Mouse (Mus musculus) hindbrain, postnatal 0 days (tissue): ENCODE data around the gene Gadl1. TPM values are rescaled to one million over a fixed set of nuclear protein-coding genes. Genes with fewer than 3 reads are reported as not detected.
A peak's percentile ranks its signal among the peaks of the same experiment; 100 is the strongest.

Source experiments
- ATAC-seq: fragments of 200-750 bp; cut with Nextera tagmentation; 2 replicates; pipeline ENCODE4 v1.8.0; 2017; ENCODE audit warnings: mild to moderate bottlenecking, moderate TSS enrichment, moderate library complexity
- DNase-seq: peaks from one replicate; pipeline ENCODE4 v3.0.0-alpha.2; 2015; ENCODE audit warnings: low spot score
- H3K27ac ChIP-seq: fragments of 300-500 bp; sonication (generic); 2 replicates; pipeline ENCODE4 v1.5.1; 2014; ENCODE audit warnings: mild to moderate bottlenecking
- H3K27me3 ChIP-seq: fragments of 300-500 bp; sonication (generic); 2 replicates; pipeline ENCODE4 v1.6.1; 2014; ENCODE audit warnings: low read length, mixed read lengths; ENCODE audit not compliant: insufficient read depth
- H3K36me3 ChIP-seq: fragments of 300-500 bp; sonication (generic); 2 replicates; pipeline ENCODE4 v1.6.1; 2014; ENCODE audit warnings: low read length, mixed read lengths; ENCODE audit not compliant: insufficient read depth
- H3K4me1 ChIP-seq: fragments of 300-500 bp; sonication (generic); 2 replicates; pipeline ENCODE4 v1.6.1; 2014; ENCODE audit warnings: antibody characterized with exemption, low read length, mixed read lengths; ENCODE audit not compliant: insufficient read depth
- H3K4me2 ChIP-seq: fragments of 300-500 bp; sonication (generic); 2 replicates; pipeline ENCODE4 v1.6.1; 2014; ENCODE audit warnings: low read depth, mild to moderate bottlenecking, low read length, moderate library complexity, mixed read lengths
- H3K4me3 ChIP-seq: fragments of 300-500 bp; sonication (generic); 2 replicates; pipeline ENCODE4 v1.5.1; 2014; ENCODE audit warnings: low read length
- H3K9ac ChIP-seq: fragments of 300-500 bp; sonication (generic); replicated peaks from 2 replicates; pipeline ENCODE4 v1.6.1; 2014; ENCODE audit warnings: mild to moderate bottlenecking, low read length, moderate library complexity, mixed read lengths
- H3K9me3 ChIP-seq: fragments of 300-500 bp; sonication (generic); 2 replicates; pipeline ENCODE4 v1.6.1; 2016; ENCODE audit warnings: low read length, mixed read lengths
- CTCF ChIP-seq: IDR thresholded peaks from 2 replicates; pipeline ENCODE4 v1.5.1; 2016; ENCODE audit warnings: antibody characterized with exemption, control low read depth, low read depth
- whole genome bisulfite sequencing: fragments of 180-500 bp; shearing (Covaris S2); extraction: QIAGEN DNeasy Blood & Tissue Kit; methylation state at CpG from one replicate; pipeline ENCODE4 v1.1.7; 2014; 5-methylcytosine and 5-hydroxymethylcytosine counted together
- polyA plus RNA-seq: library from polyadenylated mRNA; unstranded; fragments of >200 nt; fragmentation: Nextera tagmentation; extraction: Ambion mirVana; gene quantifications from 2 replicates; pipeline ENCODE4 v1.2.1, GENCODE M21; 2015
- total RNA-seq: library from RNA; depleted of rRNA; stranded (reverse); fragments of >200 nt; gene quantifications from 2 replicates; pipeline ENCODE4 v1.2.3, GENCODE M21; 2014

The Gadl1 gene
- total and polyA plus RNA-seq, 2 experiments from 2014 or later, result 0.24 TPM; not detected in 1

DNA sequence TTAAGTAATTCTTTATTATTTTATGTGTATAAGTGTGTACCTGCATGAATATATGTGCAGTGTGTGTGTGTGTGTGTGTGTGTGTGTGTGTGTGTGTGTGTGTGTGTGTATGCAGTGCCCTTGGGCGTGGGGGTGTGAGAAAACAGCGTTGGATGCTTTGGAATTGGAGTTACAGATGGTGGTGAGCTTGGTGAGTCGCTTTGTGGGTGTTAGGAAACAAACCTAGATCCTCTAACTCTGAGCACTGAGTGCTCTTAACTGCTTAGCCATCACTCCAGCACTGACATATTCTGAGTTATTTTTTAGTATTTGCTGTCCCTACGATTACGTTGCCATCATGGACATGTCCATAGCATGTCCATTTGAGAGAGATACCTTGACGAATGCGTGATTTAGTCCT, 206.6 kb downstream of the Gadl1 start:
- TF ChIP-seq CTCF, result no peak
- no peak for ATAC-seq

DNA sequence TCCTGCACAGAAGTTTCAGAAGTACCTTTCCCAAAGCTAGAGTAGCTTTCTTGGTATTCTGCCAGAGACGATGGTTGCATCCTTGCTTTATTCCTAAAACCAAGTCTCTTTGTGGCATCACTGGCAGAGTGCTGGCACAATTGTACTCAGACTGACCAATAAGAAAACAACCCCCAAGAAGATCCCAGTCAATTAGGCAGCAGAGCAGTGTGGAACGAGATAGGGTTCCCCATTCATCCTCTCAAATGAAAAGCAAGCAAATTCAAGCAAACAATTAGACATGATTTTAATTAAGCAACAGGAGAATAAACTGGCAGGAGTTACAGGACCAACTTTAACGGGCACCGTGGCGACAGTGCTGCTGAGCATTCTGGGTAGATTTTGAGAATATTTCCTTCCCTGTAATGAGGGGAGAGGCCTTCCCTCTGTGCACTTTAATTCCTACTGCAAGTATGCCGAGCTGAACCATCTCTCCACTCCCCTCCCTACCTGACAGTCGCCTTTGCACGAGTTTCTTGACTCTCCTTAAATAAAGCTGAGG, 209.1 kb downstream of the Gadl1 start:
- DNase-seq, result no peak
- no peaks in the 10 kb centered on the region for H3K4me1 ChIP-seq

More for the DNA sequence above, 206.6 kb downstream of the Gadl1 start:
- Histone ChIP-seq H3K36me3 (no peaks in the 10 kb centered on the region), H3K9ac (no peak overlapping the region), H3K4me3 (no peak overlapping the region), H3K27me3 (no peaks in the 10 kb centered on the region), H3K27ac (no peak overlapping the region), H3K4me1 (no peaks in the 10 kb centered on the region), H3K9me3 (no peaks in the 10 kb centered on the region), H3K4me2 (no peak overlapping the region)
- 93% methylated on average over 7 of the region's 7 CpGs for WGBS
- DNase-seq, result no peak

DNA sequence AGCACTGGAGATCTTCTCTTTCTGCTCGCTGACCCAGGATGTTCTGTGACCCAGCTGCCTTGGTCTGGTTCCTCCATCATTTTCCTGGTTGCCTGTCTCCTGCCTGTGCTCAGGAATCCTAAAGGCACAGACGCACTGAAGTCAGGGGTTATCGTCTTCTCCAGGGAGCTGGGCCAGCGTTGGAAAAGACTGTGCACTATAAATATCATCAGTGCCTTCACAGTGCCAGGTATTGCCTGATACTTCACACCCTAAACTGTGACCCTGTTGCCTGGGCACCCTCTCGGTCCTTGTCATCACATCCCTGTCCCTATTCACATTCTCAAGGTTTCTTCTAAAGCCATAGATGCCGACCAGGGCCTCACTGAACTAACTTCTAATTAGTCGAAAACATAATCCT, 210.7 kb downstream of the Gadl1 start:
- WGBS, result 87% methylated on average over 7 of the region's 7 CpGs
- Histone ChIP-seq H3K27me3 (no peaks in the 10 kb centered on the region), H3K4me1 (no peaks in the 10 kb centered on the region), H3K9me3 (no peaks in the 10 kb centered on the region), H3K36me3 (no peaks in the 10 kb centered on the region), H3K4me2 (no peak overlapping the region), H3K27ac (no peak overlapping the region), H3K4me3 (no peak overlapping the region), H3K9ac (no peak overlapping the region)
- no peak for ATAC-seq
- TF ChIP-seq CTCF, result no peak
- no peak for DNase-seq

More for the DNA sequence above, 209.1 kb downstream of the Gadl1 start:
- no peak overlapping the region for H3K4me2 ChIP-seq
- 43% methylated on average over 8 of the region's 8 CpGs for WGBS
- H3K4me3 ChIP-seq, result no peak overlapping the region
- H3K36me3 ChIP-seq, result no peaks in the 10 kb centered on the region
- no peaks in the 10 kb centered on the region for H3K9me3 ChIP-seq
- no peak overlapping the region for H3K9ac ChIP-seq
- no peak for ATAC-seq
- no peak overlapping the region for H3K27ac ChIP-seq
- H3K27me3 ChIP-seq, result no peaks in the 10 kb centered on the region
- TF ChIP-seq CTCF, result no peak

DNA sequence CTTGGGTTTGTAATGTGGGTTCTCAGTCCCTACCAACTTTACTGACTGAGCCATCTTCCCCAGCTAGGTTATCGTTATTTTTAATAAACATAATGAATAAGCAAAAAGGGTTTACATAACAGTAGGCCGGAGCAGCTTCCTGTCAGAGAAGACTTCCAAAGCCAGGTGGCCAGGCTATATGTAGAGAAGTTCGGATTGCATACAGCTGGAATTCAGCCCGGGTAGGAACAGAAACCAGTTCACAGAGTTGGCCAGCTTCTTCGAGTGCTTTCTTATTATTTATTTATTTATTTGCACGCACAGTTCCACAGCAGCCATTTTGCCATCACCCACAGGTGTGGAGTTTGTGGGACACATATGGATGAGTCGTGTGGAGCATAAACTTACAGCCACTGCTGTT, 212.2 kb downstream of the Gadl1 start:
- no peak overlapping the region for H3K4me3 ChIP-seq
- 85% methylated on average over 7 of the region's 7 CpGs for WGBS
- H3K9me3 ChIP-seq, result no peaks in the 10 kb centered on the region
- no peaks in the 10 kb centered on the region for H3K36me3 ChIP-seq
- TF ChIP-seq CTCF, result no peak
- H3K27me3 ChIP-seq, result no peaks in the 10 kb centered on the region
- no peaks in the 10 kb centered on the region for H3K4me1 ChIP-seq
- DNase-seq (no peak), ATAC-seq (no peak)
- no peak overlapping the region for H3K4me2 ChIP-seq
- H3K9ac ChIP-seq, result no peak overlapping the region
- H3K27ac ChIP-seq, result no peak overlapping the region

DNA sequence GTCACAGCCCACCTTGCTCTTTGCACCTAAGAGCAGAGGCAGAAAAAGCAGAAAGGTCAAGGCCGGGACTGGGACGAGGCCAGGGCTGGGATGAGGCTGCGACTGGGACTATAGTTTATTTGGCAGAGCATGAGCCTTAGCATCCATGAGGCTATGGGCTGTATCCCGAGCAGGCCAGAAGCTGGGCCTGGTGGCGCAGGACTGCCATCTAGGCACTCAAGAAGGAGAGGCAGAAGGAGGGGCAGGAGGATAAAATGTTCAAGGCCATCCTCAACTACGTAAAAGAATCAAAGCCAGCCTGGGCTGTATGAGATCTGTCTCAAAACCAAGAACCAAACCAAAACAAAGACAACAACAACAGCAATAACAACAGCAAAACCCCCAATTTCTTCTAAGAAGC, 213.3 kb downstream of the Gadl1 start:
- H3K36me3 ChIP-seq, result no peaks in the 10 kb centered on the region
- H3K9me3 ChIP-seq, result no peaks in the 10 kb centered on the region
- no peak overlapping the region for H3K27ac ChIP-seq
- no peak overlapping the region for H3K9ac ChIP-seq
- H3K4me1 ChIP-seq, result no peaks in the 10 kb centered on the region
- no peak overlapping the region for H3K4me2 ChIP-seq
- TF ChIP-seq CTCF, result no peak
- H3K27me3 ChIP-seq, result no peaks in the 10 kb centered on the region
- ATAC-seq (no peak), DNase-seq (no peak)
- WGBS, result 88% methylated on average over 6 of the region's 6 CpGs
- no peak overlapping the region for H3K4me3 ChIP-seq

DNA sequence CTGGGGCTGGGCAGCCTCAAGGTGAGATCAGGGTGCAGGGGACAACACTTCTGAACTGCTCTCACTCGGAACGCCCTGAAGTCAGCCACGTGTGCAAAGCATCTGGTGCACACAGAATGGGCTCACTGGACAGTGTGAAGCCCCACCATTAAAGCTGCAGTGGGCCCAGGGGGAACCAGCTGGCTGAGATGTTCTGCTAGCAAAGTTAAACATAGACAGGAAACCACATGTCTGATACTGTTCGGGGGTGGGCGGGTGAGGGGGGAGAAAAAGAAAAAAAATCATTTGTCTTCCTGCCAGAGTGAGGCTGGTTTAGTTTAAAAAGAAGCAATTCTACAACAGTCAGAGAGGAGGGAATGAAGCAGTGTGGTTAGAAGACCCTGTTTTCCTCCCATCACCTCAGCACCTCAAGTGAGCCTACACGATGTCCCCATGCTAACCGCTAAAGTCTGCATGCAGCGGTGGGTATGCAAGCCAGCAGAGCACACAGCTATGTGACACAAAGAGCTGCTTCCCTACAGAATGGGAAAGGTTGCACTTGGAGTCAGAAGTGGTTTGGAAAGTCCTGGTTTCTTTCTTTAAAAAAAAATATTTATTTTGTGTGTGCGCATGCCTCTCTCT, 213.8 kb downstream of the Gadl1 start:
- Histone ChIP-seq H3K4me2 (no peak overlapping the region), H3K9me3 (no peaks in the 10 kb centered on the region), H3K27ac (no peak overlapping the region), H3K4me3 (no peak overlapping the region), H3K27me3 (no peaks in the 10 kb centered on the region), H3K4me1 (no peaks in the 10 kb centered on the region), H3K36me3 (no peaks in the 10 kb centered on the region), H3K9ac (no peak overlapping the region)
- DNase-seq (no peak), ATAC-seq (peak; percentile 18; the same call in 1 of the 2 replicates)
- no peak for TF ChIP-seq CTCF
- WGBS, result 64% methylated on average over 9 of the region's 9 CpGs
